Mouse (Mus musculus) midbrain, postnatal 0 days (tissue): ENCODE results near the gene Galnt7. TPM values are rescaled to one million over a fixed set of nuclear protein-coding genes. Genes with fewer than 3 reads are reported as not detected.
A peak's percentile ranks its signal among the peaks of the same experiment; 100 is the strongest.

Source experiments
- ATAC-seq: fragments of 200-750 bp; cut with Nextera tagmentation; 2 replicates; pipeline ENCODE4 v1.8.0; 2017; ENCODE audit warnings: moderate number of reproducible peaks, mild to moderate bottlenecking, moderate TSS enrichment, moderate library complexity; ENCODE audit not compliant: low FRiP score
- DNase-seq: peaks from one replicate; pipeline ENCODE4 v3.0.0-alpha.2; 2015; ENCODE audit warnings: low spot score
- H3K27ac ChIP-seq: fragments of 300-500 bp; sonication (generic); 2 replicates; pipeline ENCODE4 v1.5.1; 2014; ENCODE audit warnings: low read depth, mild to moderate bottlenecking, low read length, mixed read lengths
- H3K27me3 ChIP-seq: fragments of 300-500 bp; sonication (generic); 2 replicates; pipeline ENCODE4 v1.6.1; 2014; ENCODE audit warnings: low read length, control low read depth, mixed read lengths; ENCODE audit not compliant: insufficient read depth
- H3K36me3 ChIP-seq: fragments of 300-500 bp; sonication (generic); 2 replicates; pipeline ENCODE4 v1.6.1; 2014; ENCODE audit warnings: low read length, control low read depth, mixed read lengths; ENCODE audit not compliant: insufficient read depth
- H3K4me1 ChIP-seq: fragments of 300-500 bp; sonication (generic); 2 replicates; pipeline ENCODE4 v1.6.1; 2014; ENCODE audit warnings: mild to moderate bottlenecking, control low read depth, antibody characterized with exemption, low read length, mixed read lengths; ENCODE audit not compliant: insufficient read depth
- H3K4me2 ChIP-seq: fragments of 300-500 bp; sonication (generic); 2 replicates; pipeline ENCODE4 v1.6.1; 2014; ENCODE audit warnings: low read depth, mild to moderate bottlenecking, low read length, mixed read lengths; ENCODE audit not compliant: poor library complexity, severe bottlenecking
- H3K4me3 ChIP-seq: fragments of 300-500 bp; sonication (generic); 2 replicates; pipeline ENCODE4 v1.5.1; 2014; ENCODE audit warnings: low read depth, mild to moderate bottlenecking, low read length, moderate library complexity
- H3K9ac ChIP-seq: fragments of 300-500 bp; sonication (generic); replicated peaks from 2 replicates; pipeline ENCODE4 v1.6.1; 2014; ENCODE audit warnings: mild to moderate bottlenecking, low read length, moderate library complexity, mixed read lengths; ENCODE audit not compliant: poor library complexity, severe bottlenecking
- H3K9me3 ChIP-seq: fragments of 300-500 bp; sonication (generic); 2 replicates; pipeline ENCODE4 v1.6.1; 2016; ENCODE audit warnings: low read length, control low read depth
- CTCF ChIP-seq: IDR thresholded peaks from 2 replicates; pipeline ENCODE4 v1.5.1; 2016; ENCODE audit warnings: antibody characterized with exemption, mild to moderate bottlenecking
- WGBS: fragments of 180-500 bp; shearing (Covaris S2); extraction: QIAGEN DNeasy Blood & Tissue Kit; methylation state at CpG from one replicate; pipeline ENCODE4 v1.1.7; 2014; 5-methylcytosine and 5-hydroxymethylcytosine counted together
- polyA plus RNA-seq: library from polyadenylated mRNA; unstranded; fragments of >200 nt; fragmentation: Nextera tagmentation; extraction: Ambion mirVana; gene quantifications from 2 replicates; pipeline ENCODE4 v1.2.1, GENCODE M21; 2015
- total RNA-seq: library from RNA; depleted of rRNA; stranded (reverse); fragments of >200 nt; gene quantifications from 2 replicates; pipeline ENCODE4 v1.2.3, GENCODE M21; 2014

Galnt7 gene
- total and polyA plus RNA-seq, 2 experiments from 2014 or later: 4.7 to 6.2 TPM

GRCm38 (mm10) chr8:57656446-57656845 lies 3.6 kb upstream of the Galnt7 start:
- Histone ChIP-seq H3K27ac (no peak overlapping the region), H3K9me3 (no peaks in the 10 kb centered on the region), H3K4me1 (no peaks in the 10 kb centered on the region), H3K4me3 (no peak overlapping the region), H3K27me3 (no peaks in the 10 kb centered on the region), H3K4me2 (no peak overlapping the region), H3K9ac (no peak overlapping the region), H3K36me3 (no peaks in the 10 kb centered on the region)
- no peak for DNase-seq
- no peak for ATAC-seq
- WGBS: 39% methylated on average over 6 of the region's 6 CpGs
- no peak for TF ChIP-seq CTCF

GRCm38 (mm10) chr8:57654146-57654545 lies 1.3 kb upstream of the Galnt7 start:
- Histone ChIP-seq H3K4me1 (no peaks in the 10 kb centered on the region), H3K9ac (no peak overlapping the region), H3K4me2 (no peak overlapping the region), H3K36me3 (no peaks in the 10 kb centered on the region), H3K27ac (no peak overlapping the region), H3K4me3 (no peak overlapping the region), H3K9me3 (no peaks in the 10 kb centered on the region), H3K27me3 (no peaks in the 10 kb centered on the region)
- ATAC-seq (no peak), DNase-seq (no peak)
- no peak for TF ChIP-seq CTCF
- WGBS: 84% methylated on average over 7 of the region's 7 CpGs

GRCm38 (mm10) chr8:57653768-57654125 lies 915 bp upstream of the Galnt7 start:
- H3K27ac ChIP-seq: no peak overlapping the region; the same call in 1 of the 2 replicates
- H3K9me3 ChIP-seq: no peaks in the 10 kb centered on the region
- ATAC-seq (no peak), DNase-seq (peak; percentile 37)
- no peaks in the 10 kb centered on the region for H3K27me3 ChIP-seq
- no peaks in the 10 kb centered on the region for H3K36me3 ChIP-seq
- no peak for TF ChIP-seq CTCF
- 16% methylated on average over 7 of the region's 7 CpGs for WGBS
- no peak overlapping the region for H3K9ac ChIP-seq
- H3K4me2 ChIP-seq: peak overlapping the region; percentile 98
- no peaks in the 10 kb centered on the region for H3K4me1 ChIP-seq
- H3K4me3 ChIP-seq: peak overlapping the region; percentile 69

DNA sequence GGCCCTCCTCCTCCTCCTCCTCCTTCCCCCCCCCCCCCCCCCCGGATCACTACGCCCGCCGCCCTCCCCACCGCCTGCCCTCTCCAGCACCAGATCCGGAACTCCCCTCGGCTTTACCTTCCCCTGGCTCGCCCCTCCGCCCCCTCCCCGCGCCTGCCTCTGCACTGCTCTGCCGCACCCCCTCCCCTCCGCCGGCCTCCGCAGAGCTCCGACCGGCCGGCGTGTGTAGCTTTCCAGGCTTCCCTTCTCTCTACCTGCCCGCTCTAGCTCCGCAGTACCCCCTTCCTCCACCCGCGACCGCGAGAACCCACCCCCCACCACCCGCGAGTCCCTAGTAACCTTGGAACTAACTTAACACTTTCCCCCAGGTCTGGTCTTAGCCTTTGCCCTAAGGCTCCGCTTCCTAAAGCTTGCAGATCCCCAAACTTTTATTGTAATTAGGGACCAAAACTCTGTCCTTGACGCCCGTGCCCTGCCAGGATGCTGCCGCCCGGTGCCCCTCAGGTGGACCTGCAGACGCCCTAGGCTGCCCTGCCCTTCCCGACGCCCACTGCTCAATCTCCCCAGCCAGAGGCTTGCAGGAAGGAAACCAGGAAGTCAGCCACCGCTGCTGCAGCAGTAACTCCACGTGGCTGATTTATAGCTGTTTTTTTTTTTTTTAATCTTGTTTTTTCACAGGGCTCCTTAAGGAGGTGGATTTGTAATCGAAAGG lies 380 bp upstream of the Galnt7 start:
- no peaks in the 10 kb centered on the region for H3K4me1 ChIP-seq
- under 1% methylated on average over 25 of the region's 38 CpGs for WGBS

DNA sequence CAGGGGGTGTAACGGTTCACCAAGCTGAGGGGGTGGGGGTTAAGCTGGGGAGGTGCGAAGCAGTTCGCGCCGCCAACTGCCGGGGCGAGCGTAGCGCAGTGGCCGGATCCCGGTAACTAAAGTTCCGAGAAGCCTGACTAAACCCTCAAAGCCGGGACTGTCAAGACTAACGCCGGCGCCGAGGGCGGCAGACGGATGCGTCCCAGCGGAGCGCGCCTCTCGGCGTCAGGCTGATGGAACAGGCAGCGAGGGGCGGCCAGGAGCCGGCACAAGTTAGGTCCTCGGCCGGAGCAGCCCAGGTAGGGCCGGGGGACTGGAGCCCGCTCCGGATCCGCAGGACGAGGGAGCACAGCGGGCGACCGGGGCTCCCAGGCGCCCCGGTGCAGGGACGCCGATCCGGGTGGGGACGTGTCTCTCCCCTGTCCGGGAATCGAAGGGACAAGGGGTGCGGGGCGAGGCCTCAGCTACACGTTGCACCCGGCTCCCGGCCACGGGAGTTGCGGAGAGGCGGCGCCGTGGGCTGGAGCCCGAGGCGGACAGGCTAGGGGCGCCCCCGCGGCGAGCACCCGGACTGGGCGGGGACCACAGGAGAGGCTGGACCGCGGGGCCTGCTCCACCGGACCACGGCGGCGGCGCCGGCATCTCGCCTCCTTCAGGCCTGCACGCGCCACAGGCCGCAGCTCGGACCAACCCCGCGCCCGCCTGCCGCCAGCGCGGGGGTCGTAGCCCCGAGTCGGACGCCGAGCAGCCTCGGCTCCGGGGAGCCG lies 960 bp downstream of the Galnt7 start:
- Histone ChIP-seq H3K4me2 (peak overlapping the region; percentile 98), H3K36me3 (no peaks in the 10 kb centered on the region), H3K9me3 (no peaks in the 10 kb centered on the region), H3K9ac (peak overlapping the region; percentile 88), H3K27me3 (no peaks in the 10 kb centered on the region), H3K4me3 (peak overlapping the region; percentile 69), H3K4me1 (no peaks in the 10 kb centered on the region), H3K27ac (peak overlapping the region; percentile 74)
- TF ChIP-seq CTCF: no peak
- WGBS: under 1% methylated on average over 70 of the region's 91 CpGs
- DNase-seq: peak; percentile 65
- ATAC-seq: peak; percentile 79

More for the DNA sequence above, 380 bp upstream of the Galnt7 start:
- Histone ChIP-seq H3K4me3 (peak overlapping the region; percentile 69), H3K9ac (peak overlapping the region; percentile 88), H3K27me3 (no peaks in the 10 kb centered on the region), H3K4me2 (peak overlapping the region; percentile 98), H3K27ac (no peak overlapping the region; the same call in 1 of the 2 replicates), H3K36me3 (no peaks in the 10 kb centered on the region), H3K9me3 (no peaks in the 10 kb centered on the region)
- TF ChIP-seq CTCF: no peak
- peak; percentile 44 for DNase-seq
- peak; percentile 74 for ATAC-seq

DNA sequence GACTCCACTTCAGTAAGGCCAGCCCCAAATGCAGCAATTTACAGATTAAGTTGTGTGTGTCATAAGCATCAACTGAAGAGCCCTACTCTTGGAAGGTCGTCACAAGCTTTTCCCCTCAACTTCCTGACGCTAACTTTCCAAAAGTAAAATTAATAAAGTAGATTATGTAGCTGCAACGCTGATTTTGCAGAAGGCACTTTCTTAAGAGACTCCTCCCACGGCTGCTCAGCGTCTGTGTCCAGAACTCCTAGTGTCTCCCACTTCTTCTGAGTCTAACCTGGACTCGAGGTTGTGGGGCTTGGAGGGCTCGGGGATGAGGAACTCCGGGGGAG lies 1.5 kb downstream of the Galnt7 start:
- Histone ChIP-seq H3K27ac (peak overlapping the region; percentile 74; the same call in 1 of the 2 replicates), H3K4me3 (peak overlapping the region; percentile 69), H3K27me3 (no peaks in the 10 kb centered on the region), H3K36me3 (no peaks in the 10 kb centered on the region), H3K9me3 (no peaks in the 10 kb centered on the region), H3K4me2 (peak overlapping the region; percentile 98), H3K9ac (peak overlapping the region; percentile 88), H3K4me1 (no peaks in the 10 kb centered on the region)
- no peak for ATAC-seq
- DNase-seq: no peak
- under 1% methylated on average over 8 of the region's 8 CpGs for WGBS
- TF ChIP-seq CTCF: no peak
